Mouse (Mus musculus) CH12.LX (cell line): ENCODE measurements around the gene Sncb. TPM values are rescaled to one million over a fixed set of nuclear protein-coding genes. Genes with fewer than 3 reads are reported as not detected.

ENCODE experiments used
- DNase-seq: peaks from one replicate; pipeline ENCODE4 v3.0.0-alpha.2; 2013; ENCODE audit errors: extremely low read depth
- H3K27ac ChIP-seq: 2 replicates; pipeline ENCODE4 v1.5.1; 2012; ENCODE audit warnings: low read depth, mild to moderate bottlenecking, control low read depth, moderate library complexity; ENCODE audit not compliant: insufficient read depth
- H3K27me3 ChIP-seq: replicated peaks from 2 replicates; pipeline ENCODE3; 2012; ENCODE audit warnings: inconsistent platforms
- H3K36me3 ChIP-seq, 2 experiments: replicated peaks in 1 of 2; 2 replicates each; pipeline versions ENCODE3 to v1.6.1; 2012; ENCODE audit warnings: inconsistent platforms in 1 of 2, low read length in 1 of 2, mild to moderate bottlenecking in 1 of 2, mixed read lengths in 1 of 2, moderate library complexity in 1 of 2; ENCODE audit not compliant: control insufficient read depth in 1 of 2, insufficient read depth in 1 of 2
- H3K4me1 ChIP-seq, 2 experiments: 2 replicates each; pipeline ENCODE4 v1.6.1; 2012; ENCODE audit warnings: inconsistent platforms in 1 of 2, moderate library complexity in 1 of 2; ENCODE audit not compliant: insufficient read depth in 2 of 2, control insufficient read depth in 1 of 2
- H3K4me2 ChIP-seq: 2 replicates; pipeline ENCODE4 v1.6.1; 2012; ENCODE audit warnings: low read depth, mild to moderate bottlenecking, control low read depth; ENCODE audit not compliant: poor library complexity, insufficient read depth, severe bottlenecking
- H3K4me3 ChIP-seq, 3 experiments: fragments of 150-350 bp in 1 of 3; sonication (generic) in 1 of 3; replicated peaks in 1 of 3; 2 replicates each; pipeline versions ENCODE3 to v1.5.1; 2011 to 2012; ENCODE audit warnings: low read depth in 2 of 3, low read length in 2 of 3, mild to moderate bottlenecking in 2 of 3, moderate library complexity in 2 of 3, control low read depth in 1 of 3, improper control_type of control experiment in 1 of 3, inconsistent platforms in 1 of 3, mixed read lengths in 1 of 3; ENCODE audit not compliant: poor library complexity in 1 of 3
- H3K79me2 ChIP-seq: replicated peaks from 2 replicates; pipeline ENCODE4 v1.6.1; 2012; ENCODE audit warnings: mild to moderate bottlenecking, moderate library complexity; ENCODE audit not compliant: control insufficient read depth, poor library complexity, insufficient read depth, severe bottlenecking; ENCODE audit errors: extremely low read depth
- H3K9ac ChIP-seq: 2 replicates; pipeline ENCODE4 v1.6.1; 2012; ENCODE audit warnings: low read depth, mild to moderate bottlenecking, control low read depth, moderate library complexity; ENCODE audit not compliant: insufficient read depth
- H3K9me3 ChIP-seq: replicated peaks from 2 replicates; pipeline ENCODE3; 2012; ENCODE audit warnings: low read length, inconsistent platforms, mixed read lengths
- BHLHE40 ChIP-seq: IDR thresholded peaks from 2 replicates; pipeline ENCODE4 v1.6.1; 2011; ENCODE audit warnings: mild to moderate bottlenecking, low read depth, low read length, improper control_type of control experiment
- CHD1 ChIP-seq: IDR thresholded peaks from 2 replicates; pipeline ENCODE4 v1.6.1; 2012; ENCODE audit warnings: low read depth, low read length, improper control_type of control experiment, inconsistent platforms
- CHD2 ChIP-seq: IDR thresholded peaks from 2 replicates; pipeline ENCODE4 v1.6.1; 2011; ENCODE audit warnings: low read length, improper control_type of control experiment
- CTCF ChIP-seq, 2 experiments: IDR thresholded peaks in 1 of 2; conservative IDR thresholded peaks in 1 of 2; 2 replicates each; pipeline ENCODE4 v1.5.1; 2011 to 2012; ENCODE audit warnings: low read depth in 2 of 2, low read length in 2 of 2, improper control_type of control experiment in 1 of 2, inconsistent platforms in 1 of 2, mild to moderate bottlenecking in 1 of 2, moderate library complexity in 1 of 2
- ETS1 ChIP-seq: conservative IDR thresholded peaks from 2 replicates; pipeline ENCODE4 v1.6.1; 2012; ENCODE audit warnings: low read depth, mild to moderate bottlenecking, inconsistent platforms, low read length, improper control_type of control experiment, moderate library complexity
- GABPA ChIP-seq: IDR thresholded peaks from 2 replicates; pipeline ENCODE4 v1.6.1; 2012; ENCODE audit warnings: low read depth, low read length, improper control_type of control experiment, inconsistent platforms; ENCODE audit not compliant: insufficient replicate concordance
- KAT2A ChIP-seq: IDR thresholded peaks from 2 replicates; pipeline ENCODE4 v1.6.1; 2012; ENCODE audit warnings: low read length, improper control_type of control experiment, inconsistent platforms; ENCODE audit not compliant: insufficient replicate concordance
- MAFK ChIP-seq: IDR thresholded peaks from 2 replicates; pipeline ENCODE4 v1.6.1; 2011; ENCODE audit warnings: low read length, improper control_type of control experiment; ENCODE audit not compliant: insufficient replicate concordance
- MAZ ChIP-seq: IDR thresholded peaks from 2 replicates; pipeline ENCODE4 v1.6.1; 2012; ENCODE audit warnings: low read depth, mild to moderate bottlenecking, inconsistent platforms, low read length, improper control_type of control experiment, moderate library complexity
- NRF1 ChIP-seq: IDR thresholded peaks from 2 replicates; pipeline ENCODE4 v1.6.1; 2014; ENCODE audit warnings: low read depth, mild to moderate bottlenecking, inconsistent platforms, low read length, improper control_type of control experiment, moderate library complexity
- PAX5 ChIP-seq: IDR thresholded peaks from 2 replicates; pipeline ENCODE4 v1.6.1; 2012; ENCODE audit warnings: low read length, inconsistent platforms, mixed read lengths
- POLR2A ChIP-seq: IDR thresholded peaks from 2 replicates; pipeline ENCODE4 v1.6.1; 2011; ENCODE audit warnings: low read depth, mild to moderate bottlenecking, improper control_type of control experiment, low read length
- RAD21 ChIP-seq: IDR thresholded peaks from 2 replicates; pipeline ENCODE4 v1.6.1; 2011; ENCODE audit warnings: low read depth, mild to moderate bottlenecking, low read length, improper control_type of control experiment, moderate library complexity
- RCOR1 ChIP-seq: conservative IDR thresholded peaks from 2 replicates; pipeline ENCODE4 v1.6.1; 2012; ENCODE audit warnings: low read depth, mild to moderate bottlenecking, inconsistent platforms, low read length, improper control_type of control experiment
- SIN3A ChIP-seq: IDR thresholded peaks from 2 replicates; pipeline ENCODE4 v1.6.1; 2012; ENCODE audit warnings: low read length, improper control_type of control experiment, inconsistent platforms
- SMC3 ChIP-seq: IDR thresholded peaks from 2 replicates; pipeline ENCODE4 v1.6.1; 2011; ENCODE audit warnings: low read depth, low read length, improper control_type of control experiment
- TBP ChIP-seq: conservative IDR thresholded peaks from 2 replicates; pipeline ENCODE4 v1.6.1; 2011; ENCODE audit warnings: low read depth, low read length, improper control_type of control experiment
- TCF12 ChIP-seq: IDR thresholded peaks from 2 replicates; pipeline ENCODE4 v1.6.1; 2014; ENCODE audit warnings: low read depth, mild to moderate bottlenecking, inconsistent platforms, low read length, improper control_type of control experiment
- UBTF ChIP-seq: IDR thresholded peaks from 2 replicates; pipeline ENCODE4 v1.6.1; 2012; ENCODE audit warnings: low read depth, mild to moderate bottlenecking, inconsistent platforms, low read length, improper control_type of control experiment, moderate library complexity
- USF1 ChIP-seq: IDR thresholded peaks from 2 replicates; pipeline ENCODE4 v1.6.1; 2014; ENCODE audit warnings: low read depth, mild to moderate bottlenecking, inconsistent platforms, low read length, improper control_type of control experiment
- USF2 ChIP-seq: conservative IDR thresholded peaks from 2 replicates; pipeline ENCODE4 v1.6.1; 2011; ENCODE audit warnings: low read depth, low read length, improper control_type of control experiment
- ZC3H11A ChIP-seq: IDR thresholded peaks from 2 replicates; pipeline ENCODE4 v1.6.1; 2012; ENCODE audit warnings: low read depth, mild to moderate bottlenecking, inconsistent platforms, low read length, improper control_type of control experiment
- dilution Hi-C: fragments of 300-500 bp; cut with MboI; formaldehyde crosslinking; loops from 2 replicates; pipeline ENCODE4 v1.14.3; 2020; ENCODE audit warnings: low sequenced_read_pairs; ENCODE audit not compliant: extremely low pct_unique_long_range_greater_than_20kb, extremely low pct_ligation_motif_present
- in situ Hi-C: fragments of 300-500 bp; cut with MboI; formaldehyde crosslinking; loops from 3 replicates; pipeline ENCODE4 v1.14.3; 2019; ENCODE audit warnings: low sequenced_read_pairs, low pct_ligation_motif_present, low pct_unique_long_range_greater_than_20kb, mixed read lengths
- polyA plus RNA-seq: library from polyadenylated mRNA; unstranded; fragments of >175 nt; gene quantifications from 2 replicates; pipeline ENCODE4 v1.2.1, GENCODE M21; 2012; ENCODE audit warnings: low read depth; ENCODE audit not compliant: insufficient read length
- total RNA-seq, 2 experiments: library from RNA; depleted of rRNA; stranded (reverse); fragments of 300-350 nt in 1 of 2; fragments of >200 nt in 1 of 2; gene quantifications; 2 replicates each; pipeline ENCODE4 v1.2.3; 2012 to 2014

The Sncb gene
- total and polyA plus RNA-seq, 3 experiments = not detected

- Histone ChIP-seq H3K36me3 (no peaks in the 10 kb centered on the region), H3K4me3 (no peak overlapping the region), H3K27ac (no peak overlapping the region), H3K4me2 (no peak overlapping the region), H3K79me2 (no peaks in the 10 kb centered on the region), H3K27me3 (peaks cover 75% of the 10 kb centered on the region), H3K9ac (no peak overlapping the region)
- in situ Hi-C loops (no loop called here), dilution Hi-C loops (no loop called here)
- no peak for TF ChIP-seq UBTF
- TF ChIP-seq NRF1 = no peak
- TF ChIP-seq CHD1 = no peak
- TF ChIP-seq SMC3 = no peak
- TF ChIP-seq BHLHE40 = no peak
- TF ChIP-seq RAD21 = no peak
- TF ChIP-seq RCOR1 = no peak
- no peak for TF ChIP-seq TBP
- TF ChIP-seq, all 38 proteins: peak for 0
- Histone ChIP-seq H3K9me3 (peaks cover 5% of the 10 kb centered on the region), H3K4me1 (no peaks in the 10 kb centered on the region)
- DNase-seq = no peak
Observed at GRCm38 (mm10) chr13:54738213-54738601, 28.2 kb downstream of the Sncb start.

DNA sequence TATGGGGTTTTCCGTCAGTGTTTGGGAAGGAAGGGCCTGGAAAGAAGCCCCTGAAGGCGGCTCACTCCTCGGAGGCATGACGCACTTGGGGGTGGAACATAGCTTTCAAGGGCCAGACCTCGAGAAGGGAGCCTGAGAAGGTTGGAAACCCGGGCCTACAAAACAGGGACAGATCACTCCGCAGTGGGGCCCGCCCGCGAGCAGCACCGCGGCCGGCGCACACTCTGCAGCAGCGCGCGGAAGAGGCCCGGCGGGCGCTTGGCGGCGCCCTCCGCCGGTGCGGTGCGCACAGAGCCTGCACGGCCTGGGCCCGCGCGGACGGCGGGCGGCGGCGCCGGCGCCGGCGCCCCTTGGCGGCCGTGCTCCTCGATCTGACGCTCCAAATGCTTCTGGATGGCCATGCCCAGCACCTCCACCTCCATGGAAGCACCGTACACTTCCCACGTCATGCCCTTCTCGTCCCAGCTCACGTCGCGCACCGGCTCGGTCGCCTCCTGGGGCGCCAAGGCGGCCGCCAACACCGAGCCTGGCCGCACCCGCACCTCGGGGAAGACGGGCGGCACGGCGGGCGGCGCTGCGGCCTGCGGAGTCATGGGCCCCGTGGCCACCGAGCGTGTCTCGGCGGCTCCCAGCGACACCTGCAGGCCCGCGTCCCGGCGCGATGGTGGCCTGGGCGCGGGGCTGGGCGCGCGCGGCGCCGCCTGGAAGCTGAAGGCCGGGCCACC is 28.7 kb downstream of the Sncb start:
- H3K4me3 ChIP-seq = no peak overlapping the region
- dilution Hi-C loops = no loop called here

DNA sequence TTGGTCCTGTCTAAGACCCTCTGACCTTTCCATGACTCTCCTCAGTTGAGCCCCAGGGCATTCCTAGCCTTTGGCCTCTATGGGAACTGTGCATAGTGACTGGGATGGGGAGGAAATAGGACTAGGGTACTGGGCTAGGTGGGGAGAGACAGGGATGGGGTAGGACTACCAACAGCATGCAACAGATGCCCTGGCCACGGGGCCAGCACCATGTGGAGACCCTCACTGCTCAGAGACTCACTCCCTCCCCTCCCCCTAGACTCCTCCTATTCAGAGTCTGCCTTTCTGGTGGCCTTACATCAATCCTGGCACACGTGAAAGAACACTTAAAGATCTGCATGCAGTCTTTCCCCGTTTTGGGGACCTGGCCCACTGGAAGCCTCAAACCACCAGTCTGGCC is 29.5 kb downstream of the Sncb start:
- no peak overlapping the region for H3K27ac ChIP-seq
- in situ Hi-C loops = no loop called here
- H3K4me2 ChIP-seq = no peak overlapping the region
- no peak overlapping the region for H3K4me3 ChIP-seq
- TF ChIP-seq RCOR1 (no peak), USF2 (no peak), USF1 (no peak), POLR2A (no peak), KAT2A (no peak), MAFK (no peak), GABPA (no peak), UBTF (no peak), TCF12 (no peak)
- no peaks in the 10 kb centered on the region for H3K4me1 ChIP-seq
- no peak for DNase-seq
- dilution Hi-C loops = no loop called here
- H3K27me3 ChIP-seq = peaks cover 67% of the 10 kb centered on the region
- no peaks in the 10 kb centered on the region for H3K79me2 ChIP-seq
- peaks cover 5% of the 10 kb centered on the region for H3K9me3 ChIP-seq
- no peak overlapping the region for H3K9ac ChIP-seq
- H3K36me3 ChIP-seq = no peaks in the 10 kb centered on the region

More for the DNA sequence above, 28.7 kb downstream of the Sncb start:
- no peak for TF ChIP-seq MAFK
- TF ChIP-seq GABPA = no peak
- no peak for TF ChIP-seq ETS1
- TF ChIP-seq SIN3A = no peak
- TF ChIP-seq CHD2 = no peak
- TF ChIP-seq NRF1 = no peak
- no peak for TF ChIP-seq MAZ
- no peak for TF ChIP-seq CTCF (conservative IDR thresholded peaks at IDR 0.05 in 1 of 2, IDR thresholded peaks at IDR 0.05 in 1 of 2; ENCODE audit: low read depth in 2 of 2, low read length in 2 of 2)
- TF ChIP-seq USF1 = no peak
- no peak for TF ChIP-seq PAX5
- TF ChIP-seq USF2 = no peak
- no peak for TF ChIP-seq ZC3H11A
- no peaks in the 10 kb centered on the region for H3K36me3 ChIP-seq
- peaks cover 72% of the 10 kb centered on the region for H3K27me3 ChIP-seq
- H3K9ac ChIP-seq = no peak overlapping the region
- H3K4me2 ChIP-seq = no peak overlapping the region
- H3K27ac ChIP-seq = no peak overlapping the region
- H3K9me3 ChIP-seq = peaks cover 5% of the 10 kb centered on the region
- in situ Hi-C loops = no loop called here
- H3K4me1 ChIP-seq = no peaks in the 10 kb centered on the region
- no peaks in the 10 kb centered on the region for H3K79me2 ChIP-seq
- no peak for DNase-seq
